Mouse (Mus musculus) lung, embryonic 14.5 days (tissue): ENCODE measurements around the gene Zyg11b. TPM values are rescaled to one million over a fixed set of nuclear protein-coding genes. Genes with fewer than 3 reads are reported as not detected.

Source experiments
- ATAC-seq: fragments of 200-750 bp; cut with Nextera tagmentation; 2 replicates; pipeline ENCODE4 v1.8.0; 2017; ENCODE audit warnings: mild to moderate bottlenecking, moderate TSS enrichment, moderate library complexity; ENCODE audit not compliant: insufficient read depth
- DNase-seq: peaks from one replicate; pipeline ENCODE4 v3.0.0-alpha.2; 2015
- H3K27ac ChIP-seq: fragments of 300-500 bp; sonication (generic); 2 replicates; pipeline ENCODE4 v1.5.1; 2014; ENCODE audit warnings: low read depth, mild to moderate bottlenecking, moderate library complexity
- H3K27me3 ChIP-seq: fragments of 300-500 bp; sonication (generic); 2 replicates; pipeline ENCODE4 v1.6.1; 2014; ENCODE audit warnings: low read length, control low read depth; ENCODE audit not compliant: insufficient read depth
- H3K36me3 ChIP-seq: fragments of 300-500 bp; sonication (generic); 2 replicates; pipeline ENCODE4 v1.6.1; 2014; ENCODE audit warnings: control low read depth; ENCODE audit not compliant: insufficient read depth
- H3K4me1 ChIP-seq: fragments of 300-500 bp; sonication (generic); 2 replicates; pipeline ENCODE4 v1.6.1; 2014; ENCODE audit warnings: antibody characterized with exemption, control low read depth; ENCODE audit not compliant: insufficient read depth
- H3K4me2 ChIP-seq: fragments of 300-500 bp; sonication (generic); 2 replicates; pipeline ENCODE4 v1.6.1; 2014; ENCODE audit warnings: mild to moderate bottlenecking
- H3K4me3 ChIP-seq: fragments of 300-500 bp; sonication (generic); 2 replicates; pipeline ENCODE4 v1.5.1; 2014; ENCODE audit warnings: low read depth, low read length
- H3K9ac ChIP-seq: fragments of 300-500 bp; sonication (generic); 2 replicates; pipeline ENCODE4 v1.6.1; 2014
- H3K9me3 ChIP-seq: fragments of 300-500 bp; sonication (generic); 2 replicates; pipeline ENCODE4 v1.6.1; 2016; ENCODE audit warnings: low read depth, low read length, control low read depth
- CTCF ChIP-seq: IDR thresholded peaks from 2 replicates; pipeline ENCODE4 v1.5.1; 2016; ENCODE audit warnings: antibody characterized with exemption, low read depth
- WGBS: fragments of 180-500 bp; shearing (Covaris S2); extraction: QIAGEN DNeasy Blood & Tissue Kit; methylation state at CpG from one replicate; pipeline ENCODE4 v1.1.7; 2014; 5-methylcytosine and 5-hydroxymethylcytosine counted together
- polyA plus RNA-seq: library from polyadenylated mRNA; unstranded; fragments of >200 nt; fragmentation: Nextera tagmentation; extraction: Ambion mirVana; gene quantifications from 2 replicates; pipeline ENCODE4 v1.2.1, GENCODE M21; 2014

Zyg11b gene
- polyA plus RNA-seq, 1 experiment from 2014 or later: 16.6 TPM

DNA sequence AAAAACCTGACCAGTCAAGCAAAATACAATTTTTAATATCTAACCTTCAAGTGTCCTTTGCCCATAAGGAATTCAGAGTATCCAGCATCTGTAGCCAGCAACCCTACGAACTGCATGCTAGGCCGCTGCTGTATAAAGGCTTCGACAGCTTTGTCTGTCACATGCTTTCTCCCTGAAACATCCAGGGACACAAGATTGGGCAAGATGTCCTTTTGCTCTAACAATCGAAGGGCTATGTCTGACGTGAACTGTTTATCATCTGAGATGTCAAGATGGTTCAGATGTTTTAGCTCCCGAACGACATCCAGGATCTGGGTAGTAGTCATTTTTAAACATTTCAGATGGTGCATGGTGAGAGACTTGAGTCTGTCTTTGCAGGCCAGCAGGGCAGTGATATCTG is 35.1 kb downstream of the Zyg11b start:
- Histone ChIP-seq H3K27me3 (no peaks in the 10 kb centered on the region), H3K36me3 (peaks cover 35% of the 10 kb centered on the region), H3K4me2 (no peak overlapping the region), H3K9ac (no peak overlapping the region), H3K9me3 (no peaks in the 10 kb centered on the region), H3K4me1 (no peaks in the 10 kb centered on the region), H3K4me3 (no peak overlapping the region), H3K27ac (no peak overlapping the region)
- DNase-seq (no peak), ATAC-seq (no peak)
- no peak for TF ChIP-seq CTCF
- 84% methylated on average over 7 of the region's 7 CpGs for WGBS

DNA sequence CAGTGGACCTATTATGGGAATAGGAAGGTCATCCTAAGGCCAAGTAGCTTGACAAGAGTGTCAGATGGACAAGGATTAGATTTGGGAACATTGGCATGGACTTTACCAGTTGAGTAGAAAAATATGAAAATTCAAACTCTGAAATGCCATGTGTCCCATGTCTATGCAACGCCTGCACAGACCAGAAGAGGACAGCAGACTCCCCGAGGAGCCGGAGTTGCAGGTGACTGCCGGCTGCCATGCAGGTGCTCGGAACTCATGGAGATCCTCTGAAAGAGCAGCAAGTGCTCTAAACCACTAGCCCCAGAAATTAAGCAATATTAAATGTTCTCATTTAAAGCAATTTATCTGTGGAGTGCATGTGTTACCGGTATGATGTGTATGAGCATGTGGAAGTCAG is 47.6 kb downstream of the Zyg11b start:
- Histone ChIP-seq H3K27me3 (no peaks in the 10 kb centered on the region), H3K9ac (no peak overlapping the region), H3K4me1 (no peaks in the 10 kb centered on the region), H3K4me2 (no peak overlapping the region), H3K36me3 (peaks cover 73% of the 10 kb centered on the region), H3K9me3 (no peaks in the 10 kb centered on the region), H3K4me3 (no peak overlapping the region), H3K27ac (no peak overlapping the region)
- 79% methylated on average over 6 of the region's 6 CpGs for WGBS
- ATAC-seq (no peak), DNase-seq (peak; percentile 5)
- TF ChIP-seq CTCF: peak; percentile 37; the same call in 1 of the 2 replicates

DNA sequence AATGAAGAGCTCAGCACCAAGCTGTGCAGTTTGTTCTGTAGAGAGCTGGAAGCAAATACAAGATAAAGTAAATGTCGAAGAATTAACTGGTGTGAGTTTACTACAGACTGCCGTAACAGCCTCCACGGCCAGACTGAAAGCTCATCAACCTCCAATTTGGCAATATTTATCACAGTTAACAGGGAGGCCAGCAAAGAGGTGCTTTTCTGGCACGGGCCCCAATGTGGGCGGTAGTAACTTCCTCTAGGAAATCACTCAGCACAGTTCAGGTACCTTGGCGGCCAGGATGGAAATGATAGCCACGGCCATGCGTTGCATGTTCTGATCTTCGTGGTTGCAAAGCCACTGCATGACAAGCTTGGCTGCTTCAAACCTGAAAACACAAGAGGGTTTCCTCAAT is 50.4 kb downstream of the Zyg11b start:
- Histone ChIP-seq H3K27me3 (no peaks in the 10 kb centered on the region), H3K36me3 (peaks cover 63% of the 10 kb centered on the region), H3K9me3 (no peaks in the 10 kb centered on the region), H3K4me3 (no peak overlapping the region), H3K9ac (no peak overlapping the region), H3K4me2 (no peak overlapping the region), H3K4me1 (no peaks in the 10 kb centered on the region), H3K27ac (no peak overlapping the region)
- ATAC-seq (no peak), DNase-seq (no peak)
- TF ChIP-seq CTCF: no peak
- WGBS: 92% methylated on average over 9 of the region's 9 CpGs

DNA sequence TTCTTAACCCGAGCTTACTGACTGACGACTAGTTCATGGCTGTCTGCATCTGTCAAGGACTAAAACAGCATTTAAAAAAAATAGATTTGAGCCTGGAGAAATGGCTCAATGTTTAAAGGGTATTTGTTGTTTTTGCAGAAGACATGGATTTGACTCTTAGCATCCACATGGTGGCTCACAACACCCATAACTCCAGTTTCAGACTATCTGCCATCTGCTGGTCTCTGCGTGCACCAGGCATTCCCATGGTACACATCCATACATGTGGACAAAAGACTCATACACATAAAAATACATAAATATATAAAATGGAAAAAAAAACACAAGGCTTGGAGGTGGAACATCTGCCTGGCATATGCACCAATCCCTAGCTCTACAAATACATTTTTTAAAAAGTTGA is 51.6 kb downstream of the Zyg11b start:
- 0 out of 2 replicates have a peak, but pooled peaks have one; percentile 22 for TF ChIP-seq CTCF
- DNase-seq: peak; percentile 10
- H3K9me3 ChIP-seq: no peaks in the 10 kb centered on the region
- H3K4me1 ChIP-seq: no peaks in the 10 kb centered on the region
- H3K9ac ChIP-seq: no peak overlapping the region
- 87% methylated on average over 3 of the region's 3 CpGs for WGBS
- no peak overlapping the region for H3K4me3 ChIP-seq
- no peak for ATAC-seq
- no peak overlapping the region for H3K27ac ChIP-seq
- H3K27me3 ChIP-seq: no peaks in the 10 kb centered on the region
- H3K4me2 ChIP-seq: no peak overlapping the region
- peaks cover 63% of the 10 kb centered on the region for H3K36me3 ChIP-seq

DNA sequence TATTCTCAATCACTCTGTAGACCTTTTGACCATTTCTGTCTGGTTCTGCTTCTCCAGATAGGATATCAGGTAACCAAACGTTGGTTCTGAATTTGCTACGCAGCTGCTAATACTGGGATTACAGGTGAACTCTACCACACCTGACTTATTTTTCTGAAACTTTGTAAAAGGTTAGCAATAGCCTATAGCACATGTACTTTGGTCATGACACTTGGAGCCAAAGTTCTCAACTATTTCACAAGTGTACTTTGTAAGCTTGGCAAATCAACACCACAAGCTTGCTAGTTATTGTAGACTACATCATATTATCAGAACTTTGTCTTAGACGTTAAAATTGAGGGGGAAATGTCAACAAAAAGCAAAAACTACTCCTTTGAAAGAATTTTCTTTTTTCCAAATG is 67.2 kb downstream of the Zyg11b start:
- no peak overlapping the region for H3K27ac ChIP-seq
- TF ChIP-seq CTCF: no peak
- H3K36me3 ChIP-seq: peaks cover 49% of the 10 kb centered on the region
- DNase-seq (no peak), ATAC-seq (no peak)
- H3K4me2 ChIP-seq: no peak overlapping the region
- H3K4me3 ChIP-seq: no peak overlapping the region
- no peak overlapping the region for H3K9ac ChIP-seq
- no peaks in the 10 kb centered on the region for H3K27me3 ChIP-seq
- H3K9me3 ChIP-seq: no peaks in the 10 kb centered on the region
- 84% methylated on average over 3 of the region's 3 CpGs for WGBS
- no peaks in the 10 kb centered on the region for H3K4me1 ChIP-seq

DNA sequence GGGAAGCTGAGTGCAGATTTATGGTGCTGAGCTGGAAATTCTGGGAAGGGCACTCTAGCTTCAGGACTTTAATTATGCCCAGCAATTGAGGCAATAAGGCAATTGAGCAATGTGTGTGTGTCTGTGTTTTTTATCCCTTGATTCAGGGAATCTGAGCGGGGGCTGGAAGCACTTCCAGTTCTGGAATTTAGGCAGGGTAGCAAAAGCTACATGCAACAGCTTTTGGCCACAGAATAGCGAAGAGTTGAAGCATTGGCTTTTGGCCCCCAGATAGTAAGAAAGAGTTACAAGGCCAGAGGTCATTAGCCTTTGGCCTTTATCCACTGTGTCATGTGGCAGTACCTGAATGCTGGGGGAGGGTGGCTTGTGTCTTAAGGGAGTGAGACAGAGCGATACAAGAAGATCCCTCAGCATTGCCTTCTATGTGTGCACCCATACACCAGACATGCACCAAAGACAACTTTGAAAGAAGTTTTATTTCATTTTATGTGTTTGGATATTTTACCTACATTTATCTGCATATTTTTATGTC is 75.5 kb downstream of the Zyg11b start:
- no peak overlapping the region for H3K27ac ChIP-seq
- H3K27me3 ChIP-seq: no peaks in the 10 kb centered on the region; the same call in 1 of the 2 replicates
- H3K4me2 ChIP-seq: no peak overlapping the region
- H3K9ac ChIP-seq: no peak overlapping the region
- 65% methylated on average over 3 of the region's 3 CpGs for WGBS
- H3K9me3 ChIP-seq: no peaks in the 10 kb centered on the region
- no peak for TF ChIP-seq CTCF
- ATAC-seq (no peak), DNase-seq (no peak)
- H3K4me1 ChIP-seq: no peaks in the 10 kb centered on the region
- H3K36me3 ChIP-seq: no peaks in the 10 kb centered on the region
- H3K4me3 ChIP-seq: no peak overlapping the region

DNA sequence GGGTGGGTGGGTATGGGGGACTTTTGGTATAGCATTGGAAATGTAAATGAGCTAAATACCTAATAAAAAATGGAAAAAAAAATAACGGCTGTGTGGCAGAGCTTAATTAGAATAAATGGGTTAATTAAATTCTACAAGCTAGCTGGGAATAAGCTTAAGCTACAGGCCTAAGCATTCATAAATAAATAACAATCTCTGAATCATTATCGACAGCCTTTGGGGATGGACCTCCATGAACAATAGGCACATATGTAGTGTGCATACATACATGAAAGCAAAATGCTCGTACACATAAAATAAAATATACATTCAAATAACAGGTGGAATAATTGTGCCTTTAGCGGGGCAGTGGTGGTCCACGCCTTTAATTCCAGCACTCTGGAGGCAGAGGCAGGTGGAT is 78.4 kb downstream of the Zyg11b start:
- no peaks in the 10 kb centered on the region for H3K4me1 ChIP-seq
- H3K9ac ChIP-seq: no peak overlapping the region
- DNase-seq (no peak), ATAC-seq (no peak)
- TF ChIP-seq CTCF: no peak
- no peak overlapping the region for H3K27ac ChIP-seq
- WGBS: 91% methylated on average over 5 of the region's 5 CpGs
- no peak overlapping the region for H3K4me3 ChIP-seq
- no peaks in the 10 kb centered on the region for H3K9me3 ChIP-seq
- H3K27me3 ChIP-seq: peaks cover 18% of the 10 kb centered on the region
- no peaks in the 10 kb centered on the region for H3K36me3 ChIP-seq
- no peak overlapping the region for H3K4me2 ChIP-seq

DNA sequence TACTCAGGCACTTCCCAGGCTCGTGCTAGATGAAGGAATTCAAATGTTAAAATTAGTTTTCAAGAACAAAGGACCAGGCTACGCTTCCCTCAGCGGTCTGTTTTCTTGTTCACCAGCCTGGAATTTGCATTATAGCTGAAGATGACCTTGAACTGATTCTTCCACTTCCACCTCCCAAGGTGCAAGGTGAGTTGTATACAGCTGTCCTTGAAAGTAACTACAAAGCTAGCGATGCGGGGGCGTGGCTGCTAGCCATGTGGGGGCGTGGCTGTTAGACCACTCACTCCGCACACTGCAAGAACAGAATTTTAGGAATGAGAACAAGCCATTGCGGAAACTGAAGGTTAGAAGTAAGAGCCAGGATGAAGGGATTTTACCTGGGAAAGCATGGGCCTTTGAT is 81.9 kb downstream of the Zyg11b start:
- Histone ChIP-seq H3K27me3 (peaks cover 36% of the 10 kb centered on the region), H3K27ac (no peak overlapping the region), H3K4me2 (peak overlapping the region; percentile 38; the same call in 1 of the 2 replicates), H3K4me3 (no peak overlapping the region), H3K9ac (no peak overlapping the region), H3K9me3 (no peaks in the 10 kb centered on the region), H3K36me3 (no peaks in the 10 kb centered on the region), H3K4me1 (no peaks in the 10 kb centered on the region)
- ATAC-seq (no peak), DNase-seq (peak; percentile 48)
- WGBS: 8% methylated on average over 9 of the region's 9 CpGs
- TF ChIP-seq CTCF: no peak
